In the genomic region with DNA sequence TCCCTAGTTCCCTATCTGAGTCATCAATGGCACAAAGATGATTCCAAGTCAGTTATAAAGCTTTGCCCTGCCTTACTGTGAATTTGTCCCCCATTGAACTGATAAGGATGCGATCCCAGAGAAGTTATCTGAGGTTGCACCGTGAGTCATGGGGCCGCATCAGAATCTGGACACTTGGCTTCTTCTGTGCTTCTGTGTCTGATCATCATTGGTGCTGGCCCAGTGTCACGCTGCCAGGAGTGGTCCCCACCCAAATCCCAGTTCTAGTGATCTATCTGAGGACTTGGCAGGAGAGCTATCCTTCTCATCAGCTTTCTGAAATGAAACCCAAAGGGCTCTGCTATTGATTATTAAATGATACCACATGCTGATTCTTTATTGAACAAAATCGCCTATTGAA, we compare ENCODE assay signal across 12 mouse cellular contexts.
"Had no signal": no experiment of that assay in that cellular context is flagged by ENCODE, and none has a peak within 500 bp of the region (broad histone marks: within the 10 kb centered on the region; RNA-seq: fewer than 3 reads in every experiment).

No protein-coding gene starts in this region.

- DNase-seq: kidney, adult 18-20 months; kidney, adult 9 months; kidney, postnatal 14 days; kidney, postnatal 4 days; left cerebral cortex, postnatal 4 days; liver, postnatal 0 days; lung, embryonic 14.5 days; lung, postnatal 10 days; lung, postnatal 4 days; right cerebral cortex, postnatal 4 days; spleen, adult 18-20 months; thymus, postnatal 25 days had no signal
